Mouse (Mus musculus) limb, embryonic 10.5 days (tissue): ENCODE data around the gene Lamtor2. TPM values are rescaled to one million over a fixed set of nuclear protein-coding genes. Genes with fewer than 3 reads are reported as not detected.

Source experiments
- DNase-seq: peaks from one replicate; pipeline ENCODE4 v3.0.0-alpha.2; 2017; ENCODE audit warnings: low spot score
- H3K27ac ChIP-seq: fragments of 300-500 bp; sonication (generic); 2 replicates; pipeline ENCODE4 v1.5.1; 2016; ENCODE audit warnings: mild to moderate bottlenecking
- H3K27me3 ChIP-seq: fragments of 300-500 bp; sonication (generic); 2 replicates; pipeline ENCODE4 v1.6.1; 2016; ENCODE audit warnings: low read depth, mild to moderate bottlenecking; ENCODE audit not compliant: poor library complexity, severe bottlenecking
- H3K36me3 ChIP-seq: fragments of 300-500 bp; sonication (generic); 2 replicates; pipeline ENCODE4 v1.6.1; 2016; ENCODE audit warnings: mild to moderate bottlenecking, moderate library complexity
- H3K4me1 ChIP-seq: fragments of 300-500 bp; sonication (generic); 2 replicates; pipeline ENCODE4 v1.6.1; 2016
- H3K4me3 ChIP-seq: fragments of 300-500 bp; sonication (generic); 2 replicates; pipeline ENCODE4 v1.5.1; 2016; ENCODE audit warnings: mild to moderate bottlenecking, moderate library complexity
- H3K9me3 ChIP-seq: fragments of 300-500 bp; sonication (generic); replicated peaks from 2 replicates; pipeline ENCODE4 v1.6.1; 2016; ENCODE audit warnings: mild to moderate bottlenecking
- WGBS: fragments of 180-500 bp; shearing (Covaris S2); methylation state at CpG from one replicate; pipeline ENCODE4 v1.1.7; 2016; 5-methylcytosine and 5-hydroxymethylcytosine counted together
- polyA plus RNA-seq: library from polyadenylated mRNA; unstranded; fragments of >200 nt; fragmentation: Nextera tagmentation; extraction: Ambion mirVana; gene quantifications from 2 replicates; pipeline ENCODE4 v1.2.1, GENCODE M21; 2016

The Lamtor2 gene
- polyA plus RNA-seq, 1 experiment from 2014 or later, result 159 TPM

- no peaks in the 10 kb centered on the region for H3K4me1 ChIP-seq
- no peaks in the 10 kb centered on the region for H3K27me3 ChIP-seq
- no peaks in the 10 kb centered on the region for H3K9me3 ChIP-seq
- peaks cover 100% of the 10 kb centered on the region for H3K36me3 ChIP-seq
- no peak overlapping the region for H3K27ac ChIP-seq
- no peak for DNase-seq
- 89% methylated on average over 7 of the region's 7 CpGs for WGBS
- H3K4me3 ChIP-seq, result no peak overlapping the region
Observed at GRCm38 (mm10) chr3:88563966-88564365, 11.1 kb upstream of the Lamtor2 start.

- WGBS, result 81% methylated on average over 4 of the region's 4 CpGs
- no peak for DNase-seq
- H3K4me3 ChIP-seq, result no peak overlapping the region
- H3K9me3 ChIP-seq, result no peaks in the 10 kb centered on the region
- H3K27ac ChIP-seq, result no peak overlapping the region
- H3K27me3 ChIP-seq, result no peaks in the 10 kb centered on the region
- H3K4me1 ChIP-seq, result no peaks in the 10 kb centered on the region
- H3K36me3 ChIP-seq, result peaks cover 100% of the 10 kb centered on the region
Observed at GRCm38 (mm10) chr3:88563442-88563841, 10.6 kb upstream of the Lamtor2 start.

- H3K36me3 ChIP-seq, result peaks cover 100% of the 10 kb centered on the region
- H3K4me3 ChIP-seq, result no peak overlapping the region
- H3K4me1 ChIP-seq, result no peaks in the 10 kb centered on the region
- DNase-seq, result no peak
- H3K27ac ChIP-seq, result no peak overlapping the region
- no peaks in the 10 kb centered on the region for H3K9me3 ChIP-seq
- no peaks in the 10 kb centered on the region for H3K27me3 ChIP-seq
- WGBS, result 77% methylated on average over 4 of the region's 4 CpGs
Observed at GRCm38 (mm10) chr3:88561989-88562388, 9.1 kb upstream of the Lamtor2 start.

- H3K27ac ChIP-seq, result no peak overlapping the region
- H3K36me3 ChIP-seq, result peaks cover 95% of the 10 kb centered on the region
- DNase-seq, result no peak
- no peaks in the 10 kb centered on the region for H3K27me3 ChIP-seq
- no peak overlapping the region for H3K4me3 ChIP-seq
- H3K4me1 ChIP-seq, result peaks cover 11% of the 10 kb centered on the region
- no peaks in the 10 kb centered on the region for H3K9me3 ChIP-seq
- 95% methylated on average over 9 of the region's 9 CpGs for WGBS
Observed at GRCm38 (mm10) chr3:88559596-88559995, 6.7 kb upstream of the Lamtor2 start.

GRCm38 (mm10) chr3:88556616-88557015 is 3.7 kb upstream of the Lamtor2 start:
- 95% methylated on average over 8 of the region's 8 CpGs for WGBS
- Histone ChIP-seq H3K27me3 (no peaks in the 10 kb centered on the region), H3K27ac (no peak overlapping the region), H3K4me1 (peaks cover 32% of the 10 kb centered on the region), H3K9me3 (no peaks in the 10 kb centered on the region), H3K36me3 (peaks cover 67% of the 10 kb centered on the region), H3K4me3 (no peak overlapping the region)
- DNase-seq, result no peak

- no peak for DNase-seq
Observed at GRCm38 (mm10) chr3:88555731-88556130, 2.9 kb upstream of the Lamtor2 start.

GRCm38 (mm10) chr3:88555069-88555605 is 2.3 kb upstream of the Lamtor2 start:
- Histone ChIP-seq H3K4me3 (peak overlapping the region; percentile 92; the same call in 1 of the 2 replicates), H3K27ac (no peak overlapping the region), H3K9me3 (no peaks in the 10 kb centered on the region), H3K36me3 (peaks cover 53% of the 10 kb centered on the region), H3K27me3 (no peaks in the 10 kb centered on the region), H3K4me1 (peaks cover 37% of the 10 kb centered on the region)
- WGBS, result 93% methylated on average over 5 of the region's 5 CpGs
- no peak for DNase-seq

More at GRCm38 (mm10) chr3:88555731-88556130, 2.9 kb upstream of the Lamtor2 start:
- Histone ChIP-seq H3K27me3 (no peaks in the 10 kb centered on the region), H3K9me3 (no peaks in the 10 kb centered on the region), H3K36me3 (peaks cover 58% of the 10 kb centered on the region), H3K27ac (no peak overlapping the region), H3K4me3 (peak overlapping the region; percentile 7; the same call in 1 of the 2 replicates), H3K4me1 (peaks cover 37% of the 10 kb centered on the region)
- WGBS, result 96% methylated on average over 6 of the region's 6 CpGs

GRCm38 (mm10) chr3:88553880-88554586 is 1.2 kb upstream of the Lamtor2 start:
- peaks cover 45% of the 10 kb centered on the region for H3K36me3 ChIP-seq
- peaks cover 37% of the 10 kb centered on the region for H3K4me1 ChIP-seq

GRCm38 (mm10) chr3:88553525-88553879 is 628 bp upstream of the Lamtor2 start, which contains the start of gene Ubqln4:
Ubqln4 (plus strand) TSS chr3:88553758.
- H3K36me3 ChIP-seq, result peaks cover 40% of the 10 kb centered on the region
- no peaks in the 10 kb centered on the region for H3K9me3 ChIP-seq
- peaks cover 37% of the 10 kb centered on the region for H3K4me1 ChIP-seq
- peak within 1 kb of the TSS; percentile 92 for H3K4me3 ChIP-seq
- no peaks in the 10 kb centered on the region for H3K27me3 ChIP-seq
- WGBS, result under 1% methylated on average over 34 of the region's 37 CpGs
- peak; percentile 96 for DNase-seq
- peak within 1 kb of the TSS; percentile 98 for H3K27ac ChIP-seq

More at GRCm38 (mm10) chr3:88553880-88554586, 1.2 kb upstream of the Lamtor2 start:
- Histone ChIP-seq H3K4me3 (peak overlapping the region; percentile 92), H3K27ac (peak overlapping the region; percentile 98), H3K27me3 (no peaks in the 10 kb centered on the region), H3K9me3 (no peaks in the 10 kb centered on the region)
- no peak for DNase-seq
- under 1% methylated on average over 41 of the region's 41 CpGs for WGBS

GRCm38 (mm10) chr3:88552082-88552645 is 710 bp downstream of the Lamtor2 start:
- Histone ChIP-seq H3K27me3 (no peaks in the 10 kb centered on the region), H3K4me3 (peak overlapping the region; percentile 92), H3K4me1 (peaks cover 42% of the 10 kb centered on the region), H3K9me3 (no peaks in the 10 kb centered on the region), H3K27ac (peak overlapping the region; percentile 98), H3K36me3 (peaks cover 29% of the 10 kb centered on the region)
- DNase-seq, result no peak
- WGBS, result 27% methylated on average over 16 of the region's 16 CpGs

- no peak for DNase-seq
- Histone ChIP-seq H3K9me3 (no peaks in the 10 kb centered on the region), H3K27ac (no peak overlapping the region), H3K27me3 (no peaks in the 10 kb centered on the region), H3K4me1 (peaks cover 42% of the 10 kb centered on the region), H3K36me3 (peaks cover 23% of the 10 kb centered on the region), H3K4me3 (peak overlapping the region; percentile 92)
- 85% methylated on average over 4 of the region's 4 CpGs for WGBS
Observed at GRCm38 (mm10) chr3:88551586-88551985, 1.3 kb downstream of the Lamtor2 start.

- Histone ChIP-seq H3K27me3 (no peaks in the 10 kb centered on the region), H3K9me3 (no peaks in the 10 kb centered on the region), H3K27ac (no peak within 1 kb of the TSS), H3K36me3 (0 out of 2 replicates have a peak, but pooled peaks cover 6% of the 10 kb centered on the region), H3K4me1 (peaks cover 33% of the 10 kb centered on the region), H3K4me3 (no peak within 1 kb of the TSS; the same call in 1 of the 2 replicates)
- 42% methylated on average over 18 of the region's 18 CpGs for WGBS
- DNase-seq, result no peak
Observed at GRCm38 (mm10) chr3:88548180-88548917, 4.5 kb downstream of the Lamtor2 start, which contains the start of gene Rab25. Rab25 (minus strand) TSS chr3:88548300.
